Comparison of ENCODE assay signal across 9 mouse cellular contexts in genomic region chr11:82763261-82763660, GRCm38 (mm10). TPM values are rescaled to one million over a fixed set of nuclear protein-coding genes. Genes with fewer than 3 reads are reported as not detected.
DNase-seq lines count a peak whose midpoint lies in the region; ATAC-seq and TF ChIP-seq lines count a peak whose summit lies in the region.
"Had no signal": no experiment of that assay in that cellular context is flagged by ENCODE, and none has a peak within 500 bp of the region (broad histone marks: within the 10 kb centered on the region; RNA-seq: fewer than 3 reads in every experiment).

No protein-coding gene starts in this region.

- no peak for TF ChIP-seq CTCF in C2C12 (IDR thresholded peaks at IDR 0.05; ENCODE audit: control insufficient read depth, insufficient read depth, insufficient read length)

- H3K4me2 ChIP-seq in heart, embryonic 11.5 days: peak overlapping the region; percentile 97
- H3K4me2 ChIP-seq in forebrain, embryonic 13.5 days: peak overlapping the region; percentile 99
- peak overlapping the region; percentile 90 for H3K4me2 ChIP-seq in liver, embryonic 15.5 days

- peak overlapping the region; percentile 93; the same call in 1 of the 2 replicates for H3K9ac ChIP-seq in heart, embryonic 11.5 days (ENCODE audit: low read depth, low read length)
- peak overlapping the region; percentile 77 for H3K9ac ChIP-seq in forebrain, embryonic 13.5 days
- H3K9ac ChIP-seq in liver, embryonic 15.5 days: peak overlapping the region; percentile 85

- peaks cover 10% of the 10 kb centered on the region for H3K4me1 ChIP-seq in heart, embryonic 11.5 days (ENCODE audit: control insufficient read depth, insufficient read depth, low read length)
- peaks cover 29% of the 10 kb centered on the region for H3K4me1 ChIP-seq in forebrain, embryonic 13.5 days
- peaks cover 30% of the 10 kb centered on the region for H3K4me1 ChIP-seq in liver, embryonic 15.5 days (replicated peaks)

- no peaks in the 10 kb centered on the region for H3K9me3 ChIP-seq in heart, embryonic 11.5 days (replicated peaks; ENCODE audit: control insufficient read depth, low read length)
- H3K9me3 ChIP-seq in forebrain, embryonic 13.5 days (replicated peaks): no peaks in the 10 kb centered on the region
- H3K9me3 ChIP-seq in liver, embryonic 15.5 days (replicated peaks): no peaks in the 10 kb centered on the region

- H3K27ac ChIP-seq in heart, embryonic 11.5 days (ENCODE audit: low read depth, low read length): peak overlapping the region; percentile 93
- H3K27ac ChIP-seq in forebrain, embryonic 13.5 days: peak overlapping the region; percentile 92
- peak overlapping the region; percentile 90 for H3K27ac ChIP-seq in liver, embryonic 15.5 days (replicated peaks)

- H3K27me3 ChIP-seq in heart, embryonic 11.5 days (ENCODE audit: control insufficient read depth, insufficient read depth, low read length): no peaks in the 10 kb centered on the region
- peaks cover 12% of the 10 kb centered on the region for H3K27me3 ChIP-seq in C2C12 (ENCODE audit: control insufficient read depth, insufficient read depth, insufficient read length)
- H3K27me3 ChIP-seq in forebrain, embryonic 13.5 days: no peaks in the 10 kb centered on the region
- no peaks in the 10 kb centered on the region for H3K27me3 ChIP-seq in liver, embryonic 15.5 days

- ATAC-seq in heart, embryonic 11.5 days (replicated peaks; ENCODE audit: insufficient number of reproducible peaks, low FRiP score, low TSS enrichment): no peak
- no peak for ATAC-seq in forebrain, embryonic 13.5 days
- ATAC-seq in liver, embryonic 15.5 days (ENCODE audit: insufficient read depth): no peak
- no peak for ATAC-seq in cerebellum, adult (ENCODE audit: insufficient number of reproducible peaks, low FRiP score, low TSS enrichment)

- WGBS in heart, embryonic 11.5 days (ENCODE audit: insufficient replicate concordance): 11% methylated on average over 4 of the region's 4 CpGs
- 19% methylated on average over 4 of the region's 4 CpGs for WGBS in forebrain, embryonic 13.5 days
- 6% methylated on average over 4 of the region's 4 CpGs for WGBS in liver, embryonic 15.5 days (ENCODE audit: insufficient replicate concordance)

- H3K36me3 ChIP-seq in heart, embryonic 11.5 days (ENCODE audit: control insufficient read depth, insufficient read depth, low read length): no peaks in the 10 kb centered on the region; the same call in 1 of the 2 replicates
- peaks cover 19% of the 10 kb centered on the region for H3K36me3 ChIP-seq in C2C12 (ENCODE audit: control insufficient read depth, insufficient read depth)
- H3K36me3 ChIP-seq in forebrain, embryonic 13.5 days (ENCODE audit: poor library complexity, severe bottlenecking): peaks cover under 1% of the 10 kb centered on the region; the same call in 1 of the 2 replicates
- H3K36me3 ChIP-seq in liver, embryonic 15.5 days (replicated peaks): peaks cover under 1% of the 10 kb centered on the region; the same call in 1 of the 2 replicates

- peak overlapping the region; percentile 98 for H3K4me3 ChIP-seq in heart, embryonic 11.5 days (ENCODE audit: low read depth, low read length)
- peak overlapping the region; percentile 99 for H3K4me3 ChIP-seq in C2C12 (ENCODE audit: insufficient read depth, poor library complexity, severe bottlenecking)
- peak overlapping the region; percentile 84 for H3K4me3 ChIP-seq in forebrain, embryonic 13.5 days
- H3K4me3 ChIP-seq in liver, embryonic 15.5 days (replicated peaks): peak overlapping the region; percentile 91

- intact Hi-C loops in heart, postnatal 25 days (cut with DNase I): no loop called here
- intact Hi-C loops in gastrocnemius, postnatal 36 days (cut with DNase I): loop anchor here (5.0 kb wide), 1 partner anchor 109 kb away; the partner anchor contains the start of gene Rffl

- DNase-seq in heart, postnatal 25 days (ENCODE audit: low spot score): no peak
- DNase-seq in gastrocnemius, postnatal 36 days: no peak
- no peak for DNase-seq in spleen, adult 18-20 months
- DNase-seq: layer of hippocampus, adult 9-11 months had no signal

- no peak overlapping the region for H3ac ChIP-seq in C2C12 (ENCODE audit: control insufficient read depth, insufficient read length, low read depth)

- H3K79me2 ChIP-seq in C2C12 (ENCODE audit: control insufficient read depth, insufficient read depth): peaks cover 36% of the 10 kb centered on the region

- H3K79me3 ChIP-seq in C2C12 (ENCODE audit: low read depth): peaks cover 30% of the 10 kb centered on the region

TF ChIP-seq in C2C12, 6 proteins besides CTCF, POLR2A, EP300 and RAD21:
- no peak for TF ChIP-seq MYOD1 (IDR thresholded peaks at IDR 0.05; ENCODE audit: control insufficient read depth, insufficient read length, low read depth)
- no peak for TF ChIP-seq MYOG (IDR thresholded peaks at IDR 0.05; ENCODE audit: control insufficient read depth, extremely low read depth, insufficient read length)
- TF ChIP-seq USF1 (IDR thresholded peaks at IDR 0.05; ENCODE audit: low read depth): no peak
- TF ChIP-seq FOSL1 (IDR thresholded peaks at IDR 0.05; ENCODE audit: insufficient read depth, low read length, poor library complexity, severe bottlenecking): no peak
- no peak for TF ChIP-seq CEBPB (IDR thresholded peaks at IDR 0.05; ENCODE audit: low read depth)
- no peak for TF ChIP-seq MAX (IDR thresholded peaks at IDR 0.05)

RNA-seq across cellular contexts. Expression of gene Cct6b, which starts 0.9 kb away (rescaled TPM):
- 0.14 and 0.32 TPM in 2 replicates for polyA plus RNA-seq in heart, embryonic 11.5 days (2014; fragmentation: Nextera tagmentation; extraction: Ambion mirVana)
- total RNA-seq in heart, postnatal 25 days (2021): under 1 TPM; 0.20 to 0.26 TPM
- polyA plus RNA-seq in C2C12 (2012; fragmentation: generic; extraction: Trizol): 0.08 TPM
- polyA plus RNA-seq in forebrain, embryonic 13.5 days (2015; fragmentation: Nextera tagmentation; extraction: Ambion mirVana): 0.18 and 0.42 TPM in 2 replicates
- 0.08 and 0.10 TPM in 2 replicates for polyA plus RNA-seq in liver, embryonic 15.5 days (2015; fragmentation: Nextera tagmentation; extraction: Ambion mirVana)
- total RNA-seq in gastrocnemius, postnatal 36 days (2021): under 1 TPM in 1 of 2 experiments, not detected in 1; 0.12 TPM

RNA-seq across cellular contexts. Expression of gene Zfp830, which starts 0.9 kb away (rescaled TPM):
- polyA plus RNA-seq in heart, embryonic 11.5 days (2014; fragmentation: Nextera tagmentation; extraction: Ambion mirVana): 31.7 and 32.2 TPM in 2 replicates
- 10 to 100 TPM; 13.9 to 15.4 TPM for total RNA-seq in heart, postnatal 25 days (2021)
- 8.6 TPM for polyA plus RNA-seq in C2C12 (2012; fragmentation: generic; extraction: Trizol)
- polyA plus RNA-seq in forebrain, embryonic 13.5 days (2015; fragmentation: Nextera tagmentation; extraction: Ambion mirVana): 34.8 and 38.1 TPM in 2 replicates
- 17.1 and 17.4 TPM in 2 replicates for polyA plus RNA-seq in liver, embryonic 15.5 days (2015; fragmentation: Nextera tagmentation; extraction: Ambion mirVana)
- total RNA-seq in gastrocnemius, postnatal 36 days (2021): 10 to 100 TPM; 12.3 to 17.9 TPM

RNA-seq across cellular contexts. Expression of gene Lig3, which starts 17.6 kb away (rescaled TPM):
- 24.2 and 31.1 TPM in 2 replicates for polyA plus RNA-seq in heart, embryonic 11.5 days (2014; fragmentation: Nextera tagmentation; extraction: Ambion mirVana)
- 10 to 100 TPM; 17.9 to 21.5 TPM for total RNA-seq in heart, postnatal 25 days (2021)
- polyA plus RNA-seq in C2C12 (2012; fragmentation: generic; extraction: Trizol): 14.7 TPM
- 31.4 and 35.9 TPM in 2 replicates for polyA plus RNA-seq in forebrain, embryonic 13.5 days (2015; fragmentation: Nextera tagmentation; extraction: Ambion mirVana)
- polyA plus RNA-seq in liver, embryonic 15.5 days (2015; fragmentation: Nextera tagmentation; extraction: Ambion mirVana): 6.6 and 8.4 TPM in 2 replicates
- total RNA-seq in gastrocnemius, postnatal 36 days (2021): 10 to 100 TPM; 17.4 to 19.5 TPM
